Mouse (Mus musculus): ENCODE data around the gene Chchd4. TPM values are rescaled to one million over a fixed set of nuclear protein-coding genes. Genes with fewer than 3 reads are reported as not detected.
"Not testable (repeated sequence)": the region's sequence is repeated elsewhere in the genome, so short reads cannot be mapped to it uniquely, and the experiment has no call there.

Chchd4 gene
- polyA plus RNA-seq, 3 experiments from 2014 or later: 9.8 to 11.3 (median 10.6) TPM

DNA sequence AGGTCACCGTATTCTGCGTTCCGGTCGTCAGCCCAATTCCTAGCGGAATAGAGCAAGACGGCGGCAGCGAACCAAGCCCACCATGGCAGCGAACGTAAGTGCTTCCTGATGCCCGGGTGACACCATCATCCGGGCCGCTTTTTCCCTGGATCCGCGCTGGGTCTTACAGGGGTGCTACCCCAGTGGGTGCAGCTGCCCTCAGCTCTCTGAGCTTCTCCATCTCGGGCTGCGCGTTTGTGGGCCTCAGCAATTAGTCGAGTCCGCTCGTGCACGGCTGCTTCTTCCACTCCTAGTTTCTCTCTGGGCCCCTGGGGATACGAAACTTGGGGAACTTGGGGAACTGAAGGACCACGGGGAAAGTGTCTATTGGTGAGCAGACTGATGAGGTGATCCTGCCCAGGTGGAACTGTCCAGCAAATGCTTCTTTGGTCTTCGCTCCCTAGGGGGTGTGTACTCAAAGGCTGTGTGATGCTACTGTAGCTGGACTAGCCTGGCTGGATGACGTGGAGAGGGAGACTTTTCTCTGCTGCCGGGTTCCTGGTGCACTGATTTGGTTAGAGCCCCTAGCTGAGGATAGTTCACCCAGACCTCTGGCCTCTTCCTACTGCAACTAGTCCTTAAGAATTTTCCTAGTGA is 577 bp upstream of the Chchd4 start:
- peak; percentile 20 for ATAC-seq

DNA sequence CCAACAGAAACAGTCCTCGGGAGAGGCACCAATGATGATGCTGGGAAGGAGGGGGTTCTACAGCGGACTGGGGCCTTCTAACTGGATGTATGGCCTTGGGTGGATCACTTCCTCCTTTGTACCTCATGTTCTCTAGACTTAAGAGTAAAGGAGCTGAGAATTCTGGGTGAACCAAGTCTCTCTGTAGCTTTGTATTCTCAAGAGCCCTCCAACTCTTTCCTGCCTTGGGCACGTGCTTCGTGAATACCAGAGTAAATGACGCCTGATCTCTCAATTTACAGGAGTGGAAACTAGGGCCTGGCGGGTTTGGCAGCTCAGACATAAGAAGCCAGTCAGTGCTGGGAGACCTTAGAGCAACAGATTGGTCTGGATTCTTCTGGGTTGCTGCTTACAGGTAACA is 1.0 kb downstream of the Chchd4 start:
- no peak for ATAC-seq

DNA sequence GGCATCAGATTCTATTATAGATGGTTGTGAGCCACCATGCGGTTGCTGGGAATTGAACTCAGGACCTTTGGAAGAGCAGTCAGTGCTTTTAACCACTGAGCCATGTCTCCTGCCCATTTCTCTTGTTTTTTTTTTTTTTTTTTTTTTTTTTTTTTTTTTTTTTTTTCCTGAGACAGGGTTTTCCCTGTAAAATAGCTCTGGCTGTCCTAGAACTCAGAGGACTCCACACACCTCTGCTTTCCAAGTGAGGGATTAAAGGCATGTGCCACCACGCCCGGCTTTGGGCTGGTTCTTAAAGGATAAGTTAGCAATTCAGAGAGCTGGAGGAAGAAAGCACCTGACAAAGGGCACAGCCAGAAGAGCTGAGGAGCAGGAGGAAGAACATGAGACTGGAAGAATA is 1.9 kb downstream of the Chchd4 start:
- ATAC-seq: not testable (repeated sequence)

DNA sequence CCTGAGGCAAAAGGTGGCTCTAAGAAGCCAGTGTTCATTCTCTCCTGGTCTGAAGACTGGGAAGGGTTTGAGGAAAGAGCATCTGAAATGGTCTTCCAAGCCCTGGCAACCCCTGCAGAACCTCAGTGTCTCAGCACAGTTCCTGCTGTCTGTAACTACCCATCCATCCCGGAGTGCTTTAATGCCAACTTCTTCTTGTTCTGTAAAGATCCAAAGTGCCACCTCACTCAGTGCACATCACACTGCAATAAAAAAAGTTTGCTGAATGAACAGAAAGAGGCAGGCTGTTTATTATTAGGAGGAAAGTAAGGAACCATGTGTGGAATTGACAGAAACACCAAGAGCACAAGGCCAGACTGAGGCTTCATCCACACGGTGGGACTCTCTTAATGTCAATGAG is 2.6 kb downstream of the Chchd4 start:
- ATAC-seq: no peak

DNA sequence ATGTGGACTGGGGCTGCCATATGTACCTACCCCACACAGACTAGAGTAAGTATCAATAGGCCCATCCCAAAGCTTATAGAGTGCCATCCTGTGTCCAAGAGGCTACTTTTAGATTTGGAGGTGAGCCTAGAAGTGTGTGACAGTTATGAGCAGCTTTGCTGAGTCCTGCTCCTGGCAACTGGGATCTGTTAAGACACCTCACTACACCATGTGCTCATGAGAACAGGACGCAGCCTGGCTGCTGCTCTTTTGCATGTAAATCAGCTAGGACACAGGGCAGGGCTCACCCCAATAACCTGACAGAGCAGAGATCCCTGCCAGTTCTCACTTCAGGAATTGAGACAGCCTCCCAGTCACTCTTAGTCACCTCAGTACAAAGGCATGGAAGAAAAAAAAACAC is 6.2 kb downstream of the Chchd4 start:
- ATAC-seq: no peak

DNA sequence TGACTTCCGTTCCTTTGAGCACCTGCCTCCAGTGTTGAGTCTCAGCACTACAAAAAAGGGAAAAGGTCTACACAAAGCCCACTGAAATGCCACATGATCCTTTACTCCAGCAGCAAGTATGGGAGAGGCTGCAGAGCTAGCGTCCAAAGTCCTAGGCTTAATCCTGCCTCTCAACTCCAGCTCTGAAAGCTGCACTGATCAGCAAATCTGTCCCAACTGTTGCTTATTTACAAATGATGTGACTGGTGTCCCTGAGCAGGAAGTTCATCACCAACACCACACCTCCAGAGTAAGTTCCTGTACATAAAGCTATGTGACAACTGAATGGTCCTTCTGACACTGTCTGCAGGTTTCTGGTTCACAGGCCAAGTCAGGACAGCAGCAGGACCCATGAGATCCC is 7.6 kb downstream of the Chchd4 start:
- no peak for ATAC-seq

DNA sequence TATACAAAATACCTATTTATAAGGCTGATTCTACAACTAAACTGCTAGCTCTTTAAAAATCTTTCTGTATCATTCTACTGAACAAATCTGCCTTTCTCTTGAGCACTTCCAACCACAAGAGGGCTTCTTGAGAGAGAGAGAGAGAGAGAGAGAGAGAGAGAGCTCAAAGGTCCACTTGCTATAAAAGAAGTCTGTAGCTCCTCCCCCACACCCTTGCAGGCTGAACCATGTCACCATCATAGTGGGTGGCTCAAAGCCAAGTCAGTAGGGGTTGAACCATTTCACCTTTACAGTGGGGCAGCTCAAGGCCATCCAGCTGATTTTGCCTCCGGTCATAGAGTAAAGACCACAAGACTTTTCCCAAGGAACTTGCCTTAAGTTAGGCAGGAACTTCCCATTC is 13.9 kb downstream of the Chchd4 start:
- no peak for ATAC-seq

DNA sequence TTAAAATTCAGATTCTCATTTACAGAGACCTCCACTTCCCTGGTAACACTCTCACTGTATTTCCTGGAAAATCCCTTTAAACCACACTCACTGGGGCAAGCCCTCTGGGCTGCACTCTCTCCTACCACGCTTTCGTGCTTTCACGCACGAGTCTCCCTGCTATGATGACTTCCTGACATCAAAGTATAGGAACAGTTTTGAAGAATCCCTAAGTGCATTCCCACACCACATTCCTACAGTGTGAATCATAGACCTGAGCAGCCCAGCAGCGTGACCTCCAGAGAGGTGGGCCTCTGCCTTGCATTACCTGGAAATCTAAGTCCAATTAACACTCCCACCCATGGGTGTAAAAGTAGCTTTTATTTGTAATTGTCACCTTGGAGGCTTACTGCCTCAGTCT is 18.8 kb downstream of the Chchd4 start:
- ATAC-seq: no peak

DNA sequence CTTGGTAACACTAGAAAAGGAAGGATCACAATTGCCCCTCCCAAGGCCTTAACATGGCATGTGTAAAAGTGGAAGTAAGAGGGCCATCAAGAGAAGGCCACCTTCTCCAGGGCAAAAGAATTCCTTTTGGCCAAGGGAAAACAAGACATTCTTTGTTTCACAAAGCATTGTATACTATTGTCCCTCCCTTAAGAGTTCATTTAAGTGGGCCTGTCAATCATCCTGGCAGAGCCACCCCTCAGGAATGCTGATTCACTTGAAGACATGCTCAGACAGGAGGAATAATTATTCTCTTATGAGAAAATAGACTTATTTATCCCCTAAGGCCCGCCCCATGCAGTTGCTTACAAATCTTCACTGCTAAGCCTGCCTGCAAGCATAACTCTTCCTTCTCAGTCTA is 21.3 kb downstream of the Chchd4 start:
- ATAC-seq: no peak

DNA sequence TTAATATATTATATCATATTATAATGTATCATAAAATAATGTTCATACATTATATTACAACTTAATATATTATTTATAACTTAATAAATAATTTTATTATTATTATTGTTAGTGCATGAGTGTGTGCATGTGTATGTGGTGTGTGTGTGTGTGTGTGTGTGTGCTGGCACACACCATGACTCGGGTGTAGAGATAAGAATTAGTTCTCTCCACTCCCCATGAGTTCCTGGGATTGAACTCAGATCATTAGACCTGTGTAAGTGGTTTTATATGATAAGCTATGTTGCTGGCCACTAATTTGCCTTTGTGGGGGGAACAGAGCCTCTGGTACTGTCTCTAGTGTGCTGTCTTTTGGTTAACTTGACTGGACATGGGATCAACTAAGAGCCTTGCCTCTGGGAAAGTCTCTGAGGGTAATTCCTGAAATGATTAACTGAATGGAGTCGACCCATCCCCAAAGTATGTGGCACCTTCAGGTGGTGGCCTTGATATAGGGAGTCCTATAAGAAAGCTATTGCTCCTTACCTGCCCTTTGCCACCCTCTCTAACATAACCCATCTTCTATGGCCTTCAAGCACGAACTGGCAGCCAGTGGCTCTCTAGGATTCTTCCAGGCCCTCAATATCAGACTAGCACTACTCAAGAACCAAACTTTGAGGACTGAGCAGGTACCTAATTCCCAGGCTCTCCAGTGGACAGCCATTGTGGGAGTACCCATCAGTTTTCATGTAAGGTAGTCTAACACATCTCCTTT is 23.7 kb downstream of the Chchd4 start:
- ATAC-seq: no peak

DNA sequence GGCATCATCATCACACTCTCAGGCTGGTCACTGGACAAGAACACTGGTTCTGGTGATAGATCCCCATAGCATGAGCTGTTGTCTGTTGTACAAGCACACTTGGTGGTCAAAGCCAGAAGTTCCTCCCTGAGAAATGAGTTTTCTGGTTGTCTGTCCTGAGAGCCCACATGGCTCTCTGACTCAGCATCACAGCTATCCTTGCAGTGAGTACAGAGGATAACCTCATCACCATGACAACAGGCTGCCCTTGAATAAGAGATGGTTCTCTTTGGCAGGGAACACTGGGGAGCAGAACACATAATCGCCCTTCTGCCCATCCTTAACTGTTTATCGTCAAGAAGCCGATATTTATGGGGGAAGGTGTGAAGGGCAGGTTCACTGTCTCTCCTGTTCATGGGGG is 28.0 kb downstream of the Chchd4 start:
- ATAC-seq: no peak

DNA sequence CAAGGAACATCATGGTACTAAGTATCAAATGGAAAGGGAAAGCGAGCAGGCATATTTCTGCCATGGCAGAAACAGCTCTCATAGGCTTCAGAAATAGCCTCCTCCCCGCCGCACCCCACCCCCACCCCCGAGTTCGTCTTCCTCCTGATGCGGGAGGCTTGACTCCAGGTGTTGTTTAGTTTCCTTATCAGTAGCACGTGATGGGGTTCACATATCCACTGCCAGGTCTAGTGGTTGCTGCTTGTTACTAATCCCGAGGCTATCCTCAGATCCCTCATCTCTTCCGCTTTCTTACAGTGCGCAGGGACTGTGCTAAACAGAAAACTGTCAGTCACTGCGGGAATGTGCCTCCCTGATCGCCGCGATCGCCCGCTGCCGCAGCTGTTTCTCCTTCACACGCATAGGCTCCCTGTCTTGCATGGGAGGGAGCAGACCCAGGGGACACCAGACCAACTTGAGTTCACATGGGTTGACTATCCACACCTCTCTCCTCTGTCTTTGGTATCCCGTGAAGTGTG is 32.1 kb downstream of the Chchd4 start:
- peak; percentile 49 for ATAC-seq

DNA sequence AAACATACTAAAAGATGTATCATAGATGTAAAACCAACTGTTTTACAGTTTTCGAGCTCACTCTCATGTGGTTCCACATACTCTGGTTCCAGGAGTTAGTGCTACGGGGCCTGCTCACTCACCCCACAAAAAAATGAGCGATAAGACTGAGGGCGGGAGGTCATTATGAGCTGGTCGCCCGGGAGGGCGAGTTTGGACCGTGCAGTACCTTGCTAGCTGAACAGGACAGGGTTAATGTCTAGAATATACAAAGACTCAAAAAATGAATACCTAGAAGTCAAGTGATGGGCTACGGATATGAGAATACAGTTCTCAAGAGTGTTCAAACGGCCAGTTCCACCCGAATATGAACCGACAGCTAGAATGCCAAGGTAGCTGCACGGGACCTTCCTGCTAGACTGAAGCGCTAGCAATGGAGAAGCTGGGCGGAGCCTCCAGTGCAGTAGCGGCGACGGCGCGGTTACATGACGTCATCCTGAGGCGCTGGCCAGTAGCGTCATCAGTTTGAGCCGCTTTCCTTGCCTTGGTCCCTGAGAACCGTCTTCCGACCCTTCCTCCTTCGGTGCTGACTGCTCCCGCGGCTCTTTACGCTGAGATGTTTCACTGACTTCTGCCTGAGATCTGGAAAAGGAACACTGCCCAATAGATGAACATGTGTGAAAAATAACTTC is 32.7 kb downstream of the Chchd4 start:
- peak; percentile 93 for ATAC-seq

DNA sequence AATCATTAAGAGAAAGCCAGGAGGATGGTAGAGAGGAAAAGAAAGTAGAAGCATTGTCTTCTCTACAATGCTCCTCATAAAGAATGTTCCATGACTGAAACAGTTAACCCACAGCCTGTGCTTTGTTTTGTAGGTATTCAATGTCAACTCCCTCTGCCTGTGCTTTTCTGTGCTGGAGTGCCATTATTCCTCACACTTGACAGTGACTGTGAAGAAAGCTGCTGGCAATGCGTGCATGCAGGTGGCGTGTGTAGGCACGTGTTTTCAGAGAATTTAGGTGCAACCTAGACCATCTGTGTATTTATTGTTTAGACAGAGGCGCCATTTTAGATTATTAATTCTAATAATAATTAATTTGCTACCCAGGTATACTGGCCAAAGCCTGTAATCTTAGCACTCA is 49.2 kb downstream of the Chchd4 start:
- ATAC-seq: no peak

DNA sequence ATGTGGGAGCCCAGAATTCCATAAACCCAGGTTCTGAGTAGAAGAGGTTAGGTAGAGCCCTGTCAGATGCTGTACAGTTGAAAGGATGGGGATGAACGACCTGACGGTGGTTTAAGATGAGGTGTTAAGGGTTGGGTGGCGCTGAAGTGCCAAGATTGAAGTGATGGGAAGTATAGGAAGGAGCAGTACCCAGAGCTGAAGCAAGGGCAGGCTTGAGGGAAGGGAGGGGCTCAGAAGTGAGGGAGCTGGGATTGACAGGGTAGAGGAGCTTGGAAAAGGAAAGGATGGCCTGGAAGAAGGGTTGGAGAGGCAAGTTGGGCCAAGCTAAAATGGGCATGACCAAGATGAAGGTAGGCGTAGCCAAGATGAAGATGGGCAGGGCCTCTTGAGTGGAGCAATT is 51.7 kb downstream of the Chchd4 start:
- ATAC-seq: no peak

DNA sequence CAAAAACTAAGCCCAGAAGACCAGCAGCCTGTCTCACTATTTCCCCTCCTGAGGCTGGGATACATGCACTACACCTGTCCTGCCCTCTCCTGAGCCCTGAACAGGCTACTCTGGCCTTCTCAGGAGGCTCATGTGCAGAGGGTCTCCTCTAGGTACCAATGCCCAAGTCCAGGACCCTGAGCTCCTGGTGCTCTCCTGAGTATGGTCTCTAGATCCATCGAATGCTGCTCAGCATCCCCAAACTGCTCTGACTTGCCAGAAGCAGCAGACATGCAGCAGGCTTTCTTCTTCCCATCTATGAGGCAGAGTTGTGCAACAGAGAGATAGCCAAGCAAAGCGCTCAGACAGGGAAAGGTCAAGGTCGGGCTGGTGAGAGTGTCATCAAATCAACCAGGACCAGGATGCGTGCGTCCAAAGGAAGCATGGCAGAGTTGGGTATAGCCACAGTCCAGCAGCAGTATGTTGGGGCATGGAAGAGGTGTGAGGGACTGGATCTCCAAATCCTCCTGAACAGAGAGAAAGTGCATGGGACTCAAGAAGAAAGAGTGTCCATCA is 56.0 kb downstream of the Chchd4 start:
- ATAC-seq: no peak

DNA sequence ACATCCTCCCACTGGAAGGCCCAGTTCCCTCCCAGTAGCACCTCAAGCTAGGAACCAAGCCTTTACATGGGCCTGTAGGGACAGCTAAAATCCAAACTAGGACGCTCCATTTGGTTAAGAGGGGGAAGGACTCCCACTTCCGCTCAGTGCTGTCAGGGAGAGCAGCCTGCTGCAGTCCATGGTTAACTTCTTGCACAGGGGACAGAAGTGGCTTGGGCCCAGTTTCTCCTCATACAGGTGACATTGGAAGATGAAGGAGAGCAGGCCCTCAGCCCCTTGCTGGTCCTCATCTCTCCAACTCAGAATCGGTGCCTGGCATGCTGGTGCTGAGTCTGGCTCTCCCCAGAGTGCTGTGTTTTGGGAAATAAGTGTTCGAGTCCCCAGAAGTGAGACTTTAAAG is 57.2 kb downstream of the Chchd4 start:
- no peak for ATAC-seq

DNA sequence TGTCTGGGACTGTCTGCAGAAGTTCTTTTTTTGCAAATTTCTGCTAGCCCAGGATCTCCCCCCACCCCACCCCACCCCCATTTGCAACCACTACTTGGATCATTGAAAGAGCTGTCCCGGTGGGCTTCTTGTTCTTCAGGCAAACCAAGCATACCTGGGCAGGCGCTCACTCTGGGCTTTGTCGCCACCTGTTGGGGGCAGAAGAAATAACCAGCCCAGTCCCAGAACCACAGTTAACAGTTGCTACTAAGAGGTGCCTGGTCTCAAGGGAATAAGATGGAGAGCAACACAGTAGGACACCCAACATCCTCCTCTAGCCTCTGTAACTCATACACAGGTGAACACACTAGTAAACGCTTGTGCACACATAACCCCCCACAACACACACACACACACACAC is 58.5 kb downstream of the Chchd4 start:
- ATAC-seq: no peak

Other genes starting within 250 kb of the Chchd4 start
- not detected for gene Wnt7a, start 62.2 kb downstream of the Chchd4 start, polyA plus RNA-seq (2017; shearing (Covaris generic))
- gene Tmem43, start 157 bp upstream of the Chchd4 start, polyA plus RNA-seq (2017; shearing (Covaris generic)): 10 to 100 TPM; 38.6 to 55.4 (median 48.3) TPM
- gene Xpc, start 42.3 kb upstream of the Chchd4 start, polyA plus RNA-seq (2017; shearing (Covaris generic)): 10 to 100 TPM in 2 of 3 experiments, 1 to 10 TPM in 1; 9.5 to 15.4 (median 13.3) TPM
- gene Lsm3, start 42.4 kb upstream of the Chchd4 start, polyA plus RNA-seq (2017; shearing (Covaris generic)): 100 to 1,000 TPM; 148 to 161 (median 160) TPM
- 10 to 100 TPM; 33.6 to 47.0 (median 35.3) TPM for gene Slc6a6, start 210.5 kb upstream of the Chchd4 start, polyA plus RNA-seq (2017; shearing (Covaris generic))